Mouse (Mus musculus): ENCODE results near the gene Ckb. TPM values are rescaled to one million over a fixed set of nuclear protein-coding genes. Genes with fewer than 3 reads are reported as not detected.

Ckb gene
- polyA plus RNA-seq, 1 experiment from 2014 or later = 953 TPM

DNA sequence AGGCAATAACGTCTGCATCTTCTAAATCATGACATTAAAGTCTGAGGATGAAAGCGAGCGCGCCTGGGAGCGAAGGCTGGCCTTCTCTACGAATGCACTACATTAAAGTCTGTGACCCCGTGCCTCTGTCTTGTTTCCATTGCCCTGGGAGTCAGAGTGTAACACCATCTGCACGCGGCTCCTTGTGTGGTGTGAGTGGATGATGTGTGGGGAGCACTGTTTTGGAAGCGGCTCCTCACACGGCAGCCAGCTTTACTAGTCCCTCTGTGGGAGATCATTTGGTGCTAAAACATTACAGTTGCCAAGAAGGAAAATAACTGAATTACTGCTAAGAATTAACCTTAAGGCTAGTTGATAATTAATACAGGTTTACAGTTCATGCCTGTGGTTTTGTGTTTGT is 16.4 kb downstream of the Ckb start:
- Histone ChIP-seq H3K9ac (ENCODE audit: low read depth, low read length) (no peak overlapping the region), H3K27ac (ENCODE audit: low read length) (no peak overlapping the region), H3K4me3 (ENCODE audit: low read length) (no peak overlapping the region), H3K9me3 (ENCODE audit: control insufficient read depth, low read length) (no peaks in the 10 kb centered on the region), H3K4me1 (ENCODE audit: control insufficient read depth, insufficient read depth, low read length) (no peaks in the 10 kb centered on the region), H3K27me3 (replicated peaks; ENCODE audit: control insufficient read depth, insufficient read depth, low read length) (no peaks in the 10 kb centered on the region), H3K4me2 (ENCODE audit: low read depth, low read length) (no peak overlapping the region), H3K36me3 (ENCODE audit: control insufficient read depth, insufficient read depth, low read length) (peaks cover 7% of the 10 kb centered on the region)
- 91% methylated on average over 11 of the region's 11 CpGs for WGBS
- ATAC-seq = no peak

DNA sequence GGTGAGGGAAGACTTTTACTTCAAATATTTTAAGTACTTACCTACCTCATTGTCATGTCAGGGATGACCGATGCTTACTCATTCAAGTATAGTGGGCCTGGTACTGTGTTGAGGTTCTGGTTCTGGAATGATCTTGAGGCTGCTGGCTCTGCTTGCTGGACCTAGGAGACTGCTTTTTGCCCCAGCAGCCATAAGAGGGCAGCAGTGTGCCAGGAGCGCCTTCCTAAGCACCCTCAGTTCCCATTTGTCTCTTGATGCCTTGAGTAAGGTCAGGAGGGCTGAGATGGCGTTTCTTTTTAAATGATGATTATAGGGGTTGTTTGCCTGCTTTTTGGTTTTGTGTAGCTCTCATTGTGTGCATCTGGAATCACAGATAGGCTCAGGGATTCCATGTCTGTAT is 18.7 kb downstream of the Ckb start:
- peak; percentile 60; the same call in 1 of the 2 replicates for ATAC-seq
- Histone ChIP-seq H3K27me3 (replicated peaks; ENCODE audit: control insufficient read depth, insufficient read depth, low read length) (no peaks in the 10 kb centered on the region), H3K4me1 (ENCODE audit: control insufficient read depth, insufficient read depth, low read length) (no peaks in the 10 kb centered on the region), H3K27ac (ENCODE audit: low read length) (no peak overlapping the region), H3K9ac (ENCODE audit: low read depth, low read length) (no peak overlapping the region), H3K4me2 (ENCODE audit: low read depth, low read length) (no peak overlapping the region), H3K36me3 (ENCODE audit: control insufficient read depth, insufficient read depth, low read length) (peaks cover 11% of the 10 kb centered on the region), H3K9me3 (ENCODE audit: control insufficient read depth, low read length) (no peaks in the 10 kb centered on the region), H3K4me3 (ENCODE audit: low read length) (no peak overlapping the region)
- 33% methylated on average over 3 of the region's 3 CpGs for WGBS

DNA sequence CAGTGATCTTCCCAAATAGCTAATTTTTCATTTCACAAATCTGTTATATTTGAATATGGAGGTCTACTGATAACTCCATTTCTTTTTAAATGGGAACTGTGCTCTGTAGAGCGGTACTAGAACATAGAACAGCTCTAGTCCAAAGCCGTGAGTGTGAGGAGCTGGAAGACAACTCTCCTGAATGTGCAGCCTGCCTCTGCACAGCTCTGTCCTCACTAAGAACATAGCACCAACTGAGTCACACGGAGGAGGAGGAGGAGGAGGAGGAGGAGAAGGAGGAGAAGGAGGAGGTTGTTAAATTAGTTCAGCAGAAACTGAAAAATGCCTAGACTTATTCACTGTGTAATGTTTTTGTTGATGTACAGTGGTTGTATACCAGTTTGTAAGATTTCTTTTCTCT is 19.2 kb downstream of the Ckb start:
- Histone ChIP-seq H3K4me1 (ENCODE audit: control insufficient read depth, insufficient read depth, low read length) (no peaks in the 10 kb centered on the region), H3K27ac (ENCODE audit: low read length) (no peak overlapping the region), H3K36me3 (ENCODE audit: control insufficient read depth, insufficient read depth, low read length) (peaks cover 11% of the 10 kb centered on the region), H3K4me3 (ENCODE audit: low read length) (no peak overlapping the region), H3K27me3 (replicated peaks; ENCODE audit: control insufficient read depth, insufficient read depth, low read length) (no peaks in the 10 kb centered on the region), H3K4me2 (ENCODE audit: low read depth, low read length) (no peak overlapping the region), H3K9me3 (ENCODE audit: control insufficient read depth, low read length) (no peaks in the 10 kb centered on the region), H3K9ac (ENCODE audit: low read depth, low read length) (no peak overlapping the region)
- ATAC-seq = 0 out of 2 replicates have a peak, but pooled peaks have one; percentile 5
- WGBS = 89% methylated on average over 3 of the region's 3 CpGs

DNA sequence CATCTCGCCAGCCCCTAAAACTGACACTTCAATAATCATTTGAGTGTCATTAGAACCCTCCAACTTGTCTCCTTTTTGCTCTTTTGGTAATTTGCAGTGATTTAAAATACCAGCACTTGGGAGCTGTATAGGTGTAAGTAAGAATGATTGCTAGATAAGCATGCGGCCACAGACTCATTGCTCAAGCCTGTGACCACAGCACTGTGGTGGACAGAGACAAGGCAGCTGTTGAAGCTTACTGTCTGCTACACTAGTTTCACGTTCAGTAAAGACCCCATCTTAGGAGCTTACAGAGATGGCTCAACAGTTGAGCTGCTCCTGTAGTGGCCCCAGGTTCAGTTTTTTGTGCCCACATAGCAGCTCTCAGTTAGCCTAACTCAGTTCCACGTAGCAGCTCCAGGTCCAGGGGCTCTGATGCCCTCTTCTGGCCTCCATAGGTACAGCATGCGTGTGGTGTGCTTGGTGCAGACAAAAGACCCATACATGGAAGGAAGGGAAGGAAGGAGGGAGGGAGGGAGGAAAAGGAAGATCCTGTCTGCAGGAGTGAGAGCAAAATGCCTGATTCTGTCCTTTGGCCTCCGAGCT is 24.0 kb downstream of the Ckb start:
- WGBS = 60% methylated on average over 6 of the region's 6 CpGs
- no peak overlapping the region for H3K4me3 ChIP-seq (ENCODE audit: low read length)
- no peaks in the 10 kb centered on the region for H3K27me3 ChIP-seq (replicated peaks; ENCODE audit: control insufficient read depth, insufficient read depth, low read length)
- H3K27ac ChIP-seq (ENCODE audit: low read length) = no peak overlapping the region
- peaks cover 12% of the 10 kb centered on the region for H3K36me3 ChIP-seq (ENCODE audit: control insufficient read depth, insufficient read depth, low read length)
- no peaks in the 10 kb centered on the region for H3K4me1 ChIP-seq (ENCODE audit: control insufficient read depth, insufficient read depth, low read length)
- H3K9me3 ChIP-seq (ENCODE audit: control insufficient read depth, low read length) = no peaks in the 10 kb centered on the region
- peak; percentile 79 for ATAC-seq
- H3K4me2 ChIP-seq (ENCODE audit: low read depth, low read length) = no peak overlapping the region
- H3K9ac ChIP-seq (ENCODE audit: low read depth, low read length) = no peak overlapping the region

Other genes starting within 250 kb of the Ckb start
- 2.7 and 3.5 TPM in 2 replicates for gene Tnfaip2, start 229.9 kb downstream of the Ckb start, polyA plus RNA-seq (2015; fragmentation: Nextera tagmentation; extraction: Ambion mirVana)
- gene Gm266, start 186.5 kb downstream of the Ckb start, polyA plus RNA-seq (2015; fragmentation: Nextera tagmentation; extraction: Ambion mirVana) = 11.7 and 12.2 TPM in 2 replicates
- gene Eif5, start 134.3 kb downstream of the Ckb start, polyA plus RNA-seq (2015; fragmentation: Nextera tagmentation; extraction: Ambion mirVana) = 523 and 531 TPM in 2 replicates
- gene Mark3, start 97.8 kb downstream of the Ckb start, polyA plus RNA-seq (2015; fragmentation: Nextera tagmentation; extraction: Ambion mirVana) = 13.4 and 14.2 TPM in 2 replicates
- gene Trmt61a, start 5.8 kb upstream of the Ckb start, polyA plus RNA-seq (2015; fragmentation: Nextera tagmentation; extraction: Ambion mirVana) = 11.3 and 12.7 TPM in 2 replicates
- gene Bag5, start 40.9 kb upstream of the Ckb start, polyA plus RNA-seq (2015; fragmentation: Nextera tagmentation; extraction: Ambion mirVana) = 43.0 and 46.2 TPM in 2 replicates
- gene Apopt1, start 40.9 kb upstream of the Ckb start, polyA plus RNA-seq (2015; fragmentation: Nextera tagmentation; extraction: Ambion mirVana) = 56.2 and 58.2 TPM in 2 replicates
- 75.7 and 83.4 TPM in 2 replicates for gene Klc1, start 86.5 kb upstream of the Ckb start, polyA plus RNA-seq (2015; fragmentation: Nextera tagmentation; extraction: Ambion mirVana)
- gene Xrcc3, start 141.5 kb upstream of the Ckb start, polyA plus RNA-seq (2015; fragmentation: Nextera tagmentation; extraction: Ambion mirVana) = 10.6 and 11.0 TPM in 2 replicates
- 232 and 245 TPM in 2 replicates for gene Zfyve21, start 141.8 kb upstream of the Ckb start, polyA plus RNA-seq (2015; fragmentation: Nextera tagmentation; extraction: Ambion mirVana)
- 5.6 and 7.9 TPM in 2 replicates for gene Ppp1r13b, start 235.8 kb upstream of the Ckb start, polyA plus RNA-seq (2015; fragmentation: Nextera tagmentation; extraction: Ambion mirVana)

Measured in intestine, embryonic 16.5 days (tissue).